Mouse (Mus musculus): Measurements from ENCODE around the gene Mum1. TPM values are rescaled to one million over a fixed set of nuclear protein-coding genes. Genes with fewer than 3 reads are reported as not detected.
A peak's percentile ranks its signal among the peaks of the same experiment; 100 is the strongest.
"Not testable (repeated sequence)": the region's sequence is repeated elsewhere in the genome, so short reads cannot be mapped to it uniquely, and the experiment has no call there.

The Mum1 gene
- polyA plus RNA-seq, 1 experiment: 42.5 TPM

DNA sequence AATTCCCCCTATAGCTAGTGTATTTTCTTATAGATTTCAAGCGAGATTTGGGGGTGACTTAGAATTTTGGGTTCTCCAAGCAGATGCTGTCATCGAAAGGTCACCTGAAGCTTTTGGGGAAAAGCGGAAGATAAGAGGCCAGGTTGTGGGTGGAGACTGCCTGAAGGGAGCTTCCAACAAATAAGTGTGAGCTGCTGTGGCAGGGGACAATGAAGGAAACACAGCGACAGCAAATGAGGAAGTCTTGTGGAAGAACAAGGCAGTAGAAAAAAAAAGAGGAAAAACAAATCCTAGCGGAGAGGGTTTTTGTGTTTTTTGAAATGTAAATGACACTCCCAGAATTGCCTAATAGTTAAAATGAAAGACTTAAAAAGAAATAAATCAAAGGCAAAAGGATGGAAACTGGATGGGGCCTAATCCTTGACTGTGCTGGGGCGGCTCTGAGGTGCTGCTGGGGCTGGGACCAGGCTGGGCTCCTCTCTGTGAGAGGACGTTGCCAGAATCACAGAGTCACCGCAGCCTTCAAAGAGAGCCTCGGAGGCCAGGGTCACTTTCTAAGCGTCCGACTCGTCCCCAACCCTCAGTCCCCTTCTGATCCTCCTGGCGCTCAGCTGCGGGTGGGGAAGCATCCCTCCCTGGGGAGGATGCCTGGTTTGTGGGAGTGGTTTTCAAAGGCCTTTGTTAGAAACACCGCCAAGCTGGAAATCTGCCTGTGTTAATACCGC, 11.0 kb upstream of the Mum1 start:
- TF ChIP-seq CTCF (IDR thresholded peaks at IDR 0.05; ENCODE audit: borderline replicate concordance, insufficient read depth, low read depth, low read length): no peak
- TF ChIP-seq POLR2A (IDR thresholded peaks at IDR 0.05; ENCODE audit: borderline replicate concordance, insufficient read depth, low read length): no peak
- WGBS: 51% methylated on average over 16 of the region's 16 CpGs
- no peaks in the 10 kb centered on the region for H3K27me3 ChIP-seq (ENCODE audit: control insufficient read depth, insufficient read depth, low read length)
- H3K4me3 ChIP-seq (replicated peaks; ENCODE audit: insufficient read depth, low read depth, low read length): no peak overlapping the region
- no peak overlapping the region for H3K27ac ChIP-seq (ENCODE audit: insufficient read depth, low read length)
- no peaks in the 10 kb centered on the region for H3K4me1 ChIP-seq (ENCODE audit: control insufficient read depth, insufficient read depth, low read length)
- DNase-seq: no peak

DNA sequence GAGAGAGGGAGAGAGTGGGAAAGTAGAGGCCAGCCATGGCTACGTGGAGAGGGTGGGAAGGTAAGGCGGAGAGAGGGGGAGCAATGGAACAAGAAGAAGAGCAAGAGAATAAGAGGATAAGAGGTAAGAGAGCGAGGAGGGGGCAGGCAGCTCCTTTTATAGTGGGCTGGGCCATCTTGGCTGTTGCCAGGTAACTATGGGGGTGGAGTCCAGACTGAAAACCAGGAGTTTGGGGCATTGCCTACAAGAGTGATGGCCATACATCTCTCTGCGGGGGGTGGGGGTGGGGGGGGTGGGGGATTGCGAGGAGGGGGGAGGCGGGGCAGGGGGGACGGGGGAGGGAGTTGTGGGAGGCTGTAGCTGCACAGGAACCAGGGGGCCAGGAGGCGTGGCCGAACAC, 5.6 kb upstream of the Mum1 start:
- no peak overlapping the region for H3K4me3 ChIP-seq (replicated peaks; ENCODE audit: insufficient read depth, low read depth, low read length)
- TF ChIP-seq CTCF (IDR thresholded peaks at IDR 0.05; ENCODE audit: borderline replicate concordance, insufficient read depth, low read depth, low read length) (no peak), POLR2A (IDR thresholded peaks at IDR 0.05; ENCODE audit: borderline replicate concordance, insufficient read depth, low read length) (no peak)
- no peaks in the 10 kb centered on the region; the same call in 1 of the 2 replicates for H3K4me1 ChIP-seq (ENCODE audit: control insufficient read depth, insufficient read depth, low read length)
- H3K27ac ChIP-seq (ENCODE audit: insufficient read depth, low read length): no peak overlapping the region
- 60% methylated on average over 7 of the region's 9 CpGs for WGBS
- no peak for DNase-seq
- no peaks in the 10 kb centered on the region for H3K27me3 ChIP-seq (ENCODE audit: control insufficient read depth, insufficient read depth, low read length)

DNA sequence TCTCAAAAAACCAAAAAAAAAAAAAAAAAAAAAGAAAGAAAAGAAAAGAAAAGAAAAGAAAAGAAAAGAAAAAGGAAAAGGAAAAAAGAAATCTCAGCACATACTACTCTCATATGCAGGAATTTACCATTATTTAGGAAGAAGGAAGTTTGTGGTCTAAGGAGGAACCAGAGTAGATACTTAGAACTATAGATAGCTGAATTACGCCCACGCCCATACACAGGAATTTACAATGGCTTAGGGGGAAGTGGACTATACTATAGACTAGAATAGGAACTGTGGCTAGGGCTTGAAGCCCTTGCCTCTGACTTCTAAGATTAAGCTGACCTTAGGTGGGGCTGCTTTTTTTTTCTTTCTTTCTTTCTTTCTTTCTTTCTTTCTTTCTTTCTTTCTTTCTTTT, 3.1 kb upstream of the Mum1 start:
- not testable (repeated sequence) for H3K27ac ChIP-seq (ENCODE audit: insufficient read depth, low read length); H3K27me3 ChIP-seq (ENCODE audit: control insufficient read depth, insufficient read depth, low read length); H3K4me3 ChIP-seq (replicated peaks; ENCODE audit: insufficient read depth, low read depth, low read length); H3K4me1 ChIP-seq (ENCODE audit: control insufficient read depth, insufficient read depth, low read length); DNase-seq
- 93% methylated on average over 2 of the region's 2 CpGs for WGBS

DNA sequence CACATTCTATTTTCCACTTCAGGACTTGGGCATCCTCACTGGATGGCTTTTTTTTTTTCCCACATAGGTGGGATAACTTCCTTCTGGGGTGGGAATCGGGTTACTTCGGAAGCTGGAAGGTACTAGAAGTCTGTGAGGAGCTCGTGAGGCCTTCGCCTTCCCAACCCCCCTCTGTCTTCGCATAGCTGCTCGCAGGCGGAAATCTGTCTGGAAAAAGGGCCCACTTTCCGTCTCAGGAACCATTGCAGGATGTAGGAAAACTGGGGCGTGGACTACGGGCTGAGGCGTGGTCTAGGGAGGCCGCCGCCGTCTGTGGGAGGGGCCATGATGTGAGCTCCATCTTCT, 191 bp upstream of the Mum1 start:
- Histone ChIP-seq H3K27me3 (ENCODE audit: control insufficient read depth, insufficient read depth, low read length) (no peaks in the 10 kb centered on the region), H3K27ac (ENCODE audit: insufficient read depth, low read length) (peak overlapping the region; percentile 20), H3K4me3 (replicated peaks; ENCODE audit: insufficient read depth, low read depth, low read length) (peak overlapping the region; percentile 87), H3K4me1 (ENCODE audit: control insufficient read depth, insufficient read depth, low read length) (peaks cover 6% of the 10 kb centered on the region)
- DNase-seq: no peak
- WGBS: under 1% methylated on average over 14 of the region's 14 CpGs
- TF ChIP-seq POLR2A (IDR thresholded peaks at IDR 0.05; ENCODE audit: borderline replicate concordance, insufficient read depth, low read length) (no peak), CTCF (IDR thresholded peaks at IDR 0.05; ENCODE audit: borderline replicate concordance, insufficient read depth, low read depth, low read length) (no peak)

DNA sequence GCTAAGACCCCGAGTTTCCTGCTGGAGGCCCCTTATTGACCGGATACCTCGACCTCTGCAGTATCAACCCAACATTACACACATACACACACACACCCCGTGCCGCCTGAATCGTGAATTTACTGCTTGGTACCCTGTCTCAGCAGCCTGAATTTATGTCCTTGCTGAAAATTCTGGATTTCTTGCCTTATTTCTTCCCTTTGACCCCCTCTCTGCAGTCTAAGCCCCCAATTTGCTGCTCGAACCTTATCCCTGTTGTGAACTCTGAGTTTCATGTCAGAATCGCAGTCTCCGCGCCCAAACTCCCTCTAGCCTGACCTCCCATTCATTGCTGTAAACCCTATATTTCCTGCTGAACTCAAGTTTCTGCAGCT, 919 bp downstream of the Mum1 start:
- TF ChIP-seq POLR2A (IDR thresholded peaks at IDR 0.05; ENCODE audit: borderline replicate concordance, insufficient read depth, low read length): no peak
- TF ChIP-seq CTCF (IDR thresholded peaks at IDR 0.05; ENCODE audit: borderline replicate concordance, insufficient read depth, low read depth, low read length): no peak
- H3K27me3 ChIP-seq (ENCODE audit: control insufficient read depth, insufficient read depth, low read length): no peaks in the 10 kb centered on the region
- 1% methylated on average over 10 of the region's 10 CpGs for WGBS
- peak overlapping the region; percentile 87 for H3K4me3 ChIP-seq (replicated peaks; ENCODE audit: insufficient read depth, low read depth, low read length)
- H3K4me1 ChIP-seq (ENCODE audit: control insufficient read depth, insufficient read depth, low read length): peaks cover 6% of the 10 kb centered on the region
- DNase-seq: no peak
- H3K27ac ChIP-seq (ENCODE audit: insufficient read depth, low read length): peak overlapping the region; percentile 64

DNA sequence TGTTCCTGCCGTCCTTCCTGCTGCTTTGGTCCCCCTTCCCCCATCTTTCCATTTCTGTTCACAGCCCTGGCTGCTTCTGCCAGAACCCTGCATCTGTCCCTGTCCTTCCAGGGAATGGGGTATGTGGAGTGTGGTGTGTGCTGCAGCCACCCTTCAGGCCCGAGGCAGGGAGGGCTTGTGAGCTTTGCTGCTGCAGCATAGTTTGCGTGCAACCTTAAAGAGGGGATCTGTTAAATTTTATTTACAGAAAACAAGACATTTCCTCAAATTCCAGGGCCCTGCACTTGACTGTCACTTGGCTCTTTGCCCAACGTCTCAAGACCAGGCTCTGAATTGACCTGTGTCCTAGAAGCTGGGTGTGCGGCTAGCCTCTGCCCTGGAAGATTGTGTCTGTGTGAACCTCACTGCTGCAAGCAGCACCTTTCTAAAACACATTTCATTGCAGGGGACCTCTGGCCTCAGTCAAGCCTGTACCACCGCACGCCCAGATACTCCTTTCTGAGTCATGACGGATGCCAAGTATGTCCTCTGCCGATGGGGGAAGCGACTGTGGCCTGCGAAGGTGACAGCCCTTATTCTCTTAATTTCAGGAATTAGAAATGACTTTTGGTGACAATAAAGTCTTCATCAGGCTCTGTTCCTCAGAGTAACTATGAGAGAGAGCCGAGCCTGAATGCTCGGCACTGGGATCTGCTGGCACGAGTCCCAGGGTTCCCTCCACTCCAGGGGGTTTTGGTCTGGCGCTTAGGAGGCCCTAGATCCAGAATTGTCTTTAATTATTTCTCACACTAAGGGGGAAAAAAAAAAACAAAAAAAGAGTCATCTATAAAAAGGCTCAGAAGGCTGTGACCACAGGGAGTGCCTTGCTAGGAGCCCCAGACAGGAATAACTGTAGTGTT, 1.9 kb downstream of the Mum1 start:
- Histone ChIP-seq H3K27ac (ENCODE audit: insufficient read depth, low read length) (peak overlapping the region; percentile 64; the same call in 1 of the 2 replicates), H3K4me3 (replicated peaks; ENCODE audit: insufficient read depth, low read depth, low read length) (peak overlapping the region; percentile 31), H3K4me1 (ENCODE audit: control insufficient read depth, insufficient read depth, low read length) (peaks cover 12% of the 10 kb centered on the region), H3K27me3 (ENCODE audit: control insufficient read depth, insufficient read depth, low read length) (no peaks in the 10 kb centered on the region)
- no peak for TF ChIP-seq POLR2A (IDR thresholded peaks at IDR 0.05; ENCODE audit: borderline replicate concordance, insufficient read depth, low read length)
- TF ChIP-seq CTCF (IDR thresholded peaks at IDR 0.05; ENCODE audit: borderline replicate concordance, insufficient read depth, low read depth, low read length): no peak
- 12% methylated on average over 15 of the region's 15 CpGs for WGBS
- DNase-seq: peak; percentile 44 to 55

DNA sequence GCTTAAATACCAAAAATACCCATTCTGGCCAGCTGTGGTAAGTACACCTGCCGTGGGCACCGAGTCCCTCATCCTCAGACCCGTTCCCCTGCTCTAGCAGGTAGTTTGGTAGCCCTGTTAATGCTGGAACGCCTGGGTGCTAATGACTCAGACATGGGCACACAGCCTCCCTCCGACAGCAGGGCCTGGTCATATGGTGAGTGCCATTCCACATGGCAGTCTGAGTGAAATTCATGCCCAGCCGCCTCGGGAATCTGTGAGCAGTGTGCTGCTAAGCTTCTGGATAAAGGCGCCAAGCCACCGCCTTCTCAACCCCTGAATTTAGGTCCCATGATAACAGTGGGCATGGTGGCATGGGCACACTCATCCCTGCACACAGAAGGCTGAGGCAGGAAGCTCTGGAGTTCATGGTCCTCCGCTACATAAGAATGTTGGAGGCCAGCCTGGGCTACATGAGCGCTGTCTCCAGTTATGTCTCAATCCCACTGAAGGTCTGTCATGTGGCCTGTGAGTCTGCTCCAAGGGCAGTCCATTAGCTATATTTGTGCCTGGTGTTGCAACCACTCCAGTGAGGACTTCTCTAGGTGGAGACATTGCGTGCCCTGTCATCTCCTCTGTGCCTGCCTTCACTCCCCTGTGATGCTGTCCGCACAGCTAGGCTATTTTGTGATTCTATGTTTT, 10.1 kb downstream of the Mum1 start:
- Histone ChIP-seq H3K27ac (ENCODE audit: insufficient read depth, low read length) (no peak overlapping the region), H3K27me3 (ENCODE audit: control insufficient read depth, insufficient read depth, low read length) (no peaks in the 10 kb centered on the region), H3K4me3 (replicated peaks; ENCODE audit: insufficient read depth, low read depth, low read length) (no peak overlapping the region), H3K4me1 (ENCODE audit: control insufficient read depth, insufficient read depth, low read length) (peaks cover 38% of the 10 kb centered on the region)
- DNase-seq: peak; percentile 52 to 74
- 52% methylated on average over 13 of the region's 13 CpGs for WGBS
- TF ChIP-seq POLR2A (IDR thresholded peaks at IDR 0.05; ENCODE audit: borderline replicate concordance, insufficient read depth, low read length): no peak
- TF ChIP-seq CTCF (IDR thresholded peaks at IDR 0.05; ENCODE audit: borderline replicate concordance, insufficient read depth, low read depth, low read length): no peak

Data from cerebellum, adult 2 months (tissue).